ENCODE assay signal across 8 mouse cellular contexts in genomic region chr6:37097356-37098155, GRCm38 (mm10).
A peak's percentile ranks its signal among the peaks of the same experiment; 100 is the strongest.
DNase-seq lines count a peak whose midpoint lies in the region; ATAC-seq and TF ChIP-seq lines count a peak whose summit lies in the region.

No protein-coding gene starts in this region.

- peak; percentile 51 for ATAC-seq in Patski
- ATAC-seq in hindbrain, embryonic 14.5 days (ENCODE audit: low FRiP score) = peak; percentile 62; the same call in 1 of the 2 replicates
- ATAC-seq in megakaryocyte, adult 5-6 weeks (ENCODE audit: poor library complexity, severe bottlenecking) = peak; percentile 85

- WGBS in hindbrain, embryonic 14.5 days = 52% methylated on average over 18 of the region's 18 CpGs

- H3K36me3 ChIP-seq in hindbrain, embryonic 14.5 days (replicated peaks; ENCODE audit: control insufficient read depth, insufficient read depth) = no peaks in the 10 kb centered on the region

- TF ChIP-seq CTCF in Patski (IDR thresholded peaks at IDR 0.05) = peak; percentile 90

- in situ Hi-C loops in Patski (cut with MboI; ENCODE audit: low pct_unique_long_range_greater_than_20kb) = loop anchor here (5.0 kb wide), 2 partner anchors 255 to 355 kb away; no protein-coding TSS in a partner anchor

- POLR2A ChIA-PET in Patski (lab: Charles Lee) = no interaction called here

- no peaks in the 10 kb centered on the region; the same call in 1 of the 2 replicates for H3K4me1 ChIP-seq in hindbrain, embryonic 14.5 days (replicated peaks; ENCODE audit: control insufficient read depth, insufficient read depth, low read length)

- CTCF ChIA-PET in Patski (lab: Charles Lee) = interaction anchor here (0.7 to 4.0 kb wide), 11 partner anchors 8 to 350 kb away, joined by 3 to 9 read pairs (median 3); no protein-coding TSS in a partner anchor

- no peak overlapping the region for H3K4me3 ChIP-seq in hindbrain, embryonic 14.5 days (replicated peaks; ENCODE audit: low read length)

- no peak overlapping the region; the same call in 1 of the 2 replicates for H3K4me2 ChIP-seq in hindbrain, embryonic 14.5 days (replicated peaks)

- H3K9me3 ChIP-seq in hindbrain, embryonic 14.5 days (ENCODE audit: control insufficient read depth, low read length) = no peaks in the 10 kb centered on the region

- H3K9ac ChIP-seq in hindbrain, embryonic 14.5 days = no peak overlapping the region

- no peak for DNase-seq in Patski (ENCODE audit: low read depth, low spot score)
- DNase-seq in cerebellum, adult 9-11 months = peak; percentile 68
- peak; percentile 79 to 85 for DNase-seq in frontal cortex, postnatal 25 days (ENCODE audit: low spot score in 2 of 2)
- peak; percentile 93 for DNase-seq in hindbrain, embryonic 14.5 days (ENCODE audit: low spot score)
- DNase-seq in layer of hippocampus, postnatal 25 days (ENCODE audit: extremely low spot score in 1 of 2, low spot score in 1 of 2) = peak; percentile 75 to 95
- DNase-seq in right cerebral cortex, postnatal 10 days (ENCODE audit: low spot score in 2 of 2) = peak; percentile 91 to 93
- DNase-seq in urinary bladder, postnatal 14 days (ENCODE audit: low spot score) = peak; percentile 88

- peak overlapping the region; percentile 43; the same call in 1 of the 2 replicates for H3K27ac ChIP-seq in hindbrain, embryonic 14.5 days

- H3K27me3 ChIP-seq in Patski = no peaks in the 10 kb centered on the region
- H3K27me3 ChIP-seq in hindbrain, embryonic 14.5 days (ENCODE audit: control insufficient read depth, insufficient read depth, low read length) = no peaks in the 10 kb centered on the region
